Mouse (Mus musculus) right cerebral cortex, postnatal 14 days (tissue): ENCODE measurements around the gene Smad9.

Experiments used
- DNase-seq: peaks from one replicate; pipeline ENCODE4 v3.0.0; 2022

Smad9 gene

GRCm38 (mm10) chr3:54813418-54813988 lies 58.1 kb downstream of the Smad9 start:
- DNase-seq: no peak

- no peak for DNase-seq
Observed at GRCm38 (mm10) chr3:54814622-54815021, 59.2 kb downstream of the Smad9 start.

- DNase-seq: peak; percentile 58
Observed at GRCm38 (mm10) chr3:54815292-54815691, 59.9 kb downstream of the Smad9 start.

- DNase-seq: no peak
Observed at GRCm38 (mm10) chr3:54822526-54822925, 67.1 kb downstream of the Smad9 start.

- DNase-seq: no peak
Observed at GRCm38 (mm10) chr3:54832491-54832890, 77.1 kb downstream of the Smad9 start.

GRCm38 (mm10) chr3:54835421-54835820 lies 80.0 kb downstream of the Smad9 start:
- DNase-seq: no peak
